Mouse (Mus musculus): ENCODE results near the gene Olfr1424.
"Not testable (repeated sequence)": the region's sequence is repeated elsewhere in the genome, so short reads cannot be mapped to it uniquely, and the experiment has no call there.

Olfr1424 gene

DNA sequence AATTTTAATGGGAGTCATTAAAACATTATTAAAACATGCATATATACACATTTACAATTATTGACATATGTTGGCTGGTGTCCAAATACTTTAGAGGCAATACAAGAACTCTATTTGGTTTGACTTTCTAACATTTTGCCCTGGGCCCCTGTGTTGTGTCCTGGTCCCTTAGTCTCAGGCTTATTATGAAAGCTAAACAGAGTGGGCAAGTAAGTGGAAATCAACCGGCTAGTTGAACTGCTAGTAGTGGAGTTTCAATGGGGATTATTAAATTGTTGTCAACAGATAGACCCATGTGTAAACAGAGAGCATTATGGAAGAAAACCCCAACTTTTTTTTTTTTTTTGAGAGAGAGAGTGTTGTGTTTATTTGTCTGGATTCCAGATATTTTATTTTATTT, at the start of gene Olfr1424:
Gene Olfr1424 (minus strand): TSS at position 101 of the 400 bp plus-strand sequence.
- DNase-seq (ENCODE audit: low read depth, low spot score), result not testable (repeated sequence)

- DNase-seq (ENCODE audit: low read depth, low spot score), result peak; percentile 62
Measured at GRCm38 (mm10) chr19:12104541-12104940, 42.1 kb upstream of the Olfr1424 start.

GRCm38 (mm10) chr19:12103234-12103633, 40.8 kb upstream of the Olfr1424 start, which contains the start of gene Olfr1427:
Gene Olfr1427, minus strand, starts transcription at chr19:12103334.
- no peak for DNase-seq (ENCODE audit: low read depth, low spot score)

- no peak for DNase-seq (ENCODE audit: low read depth, low spot score)
Measured at GRCm38 (mm10) chr19:12091913-12092312, 29.4 kb upstream of the Olfr1424 start, which contains the start of gene Olfr1426. Gene Olfr1426, minus strand, starts transcription at chr19:12092013.

GRCm38 (mm10) chr19:12077631-12078030, 15.1 kb upstream of the Olfr1424 start, which contains the start of gene Olfr1425:
Gene Olfr1425, minus strand, starts transcription at chr19:12077731.
- not testable (repeated sequence) for DNase-seq (ENCODE audit: low read depth, low spot score)

- not testable (repeated sequence) for DNase-seq (ENCODE audit: low read depth, low spot score)
Measured at GRCm38 (mm10) chr19:12069546-12069945, 7.1 kb upstream of the Olfr1424 start.

DNA sequence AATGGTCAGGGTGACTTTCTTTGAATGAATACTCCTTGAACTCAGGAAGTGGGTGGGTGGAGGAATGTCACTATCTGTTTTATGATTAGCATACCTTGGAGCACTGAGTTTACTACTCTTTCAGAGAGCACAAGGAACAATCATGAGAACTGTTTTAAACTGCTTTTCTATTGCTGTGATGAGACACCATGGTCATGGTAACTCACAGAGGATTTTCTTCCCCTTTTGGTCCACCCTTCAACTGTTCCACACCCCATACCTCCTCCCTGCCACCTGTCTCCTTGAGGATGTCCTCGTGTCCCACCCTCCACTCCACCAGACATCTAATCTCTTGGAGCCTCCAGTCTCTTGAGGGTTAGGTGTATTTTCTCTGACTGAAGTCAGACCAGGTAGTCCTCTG, 5.3 kb upstream of the Olfr1424 start:
- DNase-seq (ENCODE audit: low read depth, low spot score), result not testable (repeated sequence)

- no peak for DNase-seq (ENCODE audit: low read depth, low spot score)
Measured at GRCm38 (mm10) chr19:12043163-12043562, 19.3 kb downstream of the Olfr1424 start.

DNA sequence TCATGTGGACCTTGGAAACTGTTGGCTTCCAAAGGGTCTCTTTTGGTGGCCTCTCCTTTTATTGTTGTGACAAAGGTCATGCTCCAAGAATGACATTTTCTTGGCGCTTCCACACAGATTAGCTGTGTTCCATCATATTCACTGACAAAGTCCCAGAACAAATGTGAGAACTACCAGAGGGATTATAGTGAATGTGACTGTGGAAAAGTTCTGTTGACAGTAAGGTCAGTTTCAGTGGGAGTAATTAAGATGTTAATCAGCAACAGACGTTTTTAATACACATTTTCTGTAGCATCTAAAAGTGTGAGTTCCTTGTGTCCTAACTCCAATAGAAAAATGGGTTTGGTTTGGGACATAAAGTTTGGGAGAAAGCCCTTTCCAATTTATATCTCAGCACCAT, 21.3 kb downstream of the Olfr1424 start, which contains the start of gene Olfr1423:
Gene Olfr1423 (minus strand): TSS at position 101 of the 400 bp plus-strand sequence.
- DNase-seq (ENCODE audit: low read depth, low spot score), result no peak

GRCm38 (mm10) chr19:12037727-12038126, 24.8 kb downstream of the Olfr1424 start:
- no peak for DNase-seq (ENCODE audit: low read depth, low spot score)

GRCm38 (mm10) chr19:12026606-12027005, 35.9 kb downstream of the Olfr1424 start:
- DNase-seq (ENCODE audit: low read depth, low spot score), result no peak

GRCm38 (mm10) chr19:12025333-12025732, 37.1 kb downstream of the Olfr1424 start:
- DNase-seq (ENCODE audit: low read depth, low spot score), result no peak

GRCm38 (mm10) chr19:12024149-12024548, 38.3 kb downstream of the Olfr1424 start:
- DNase-seq (ENCODE audit: low read depth, low spot score), result no peak

- no peak for DNase-seq (ENCODE audit: low read depth, low spot score)
Measured at GRCm38 (mm10) chr19:12016192-12016591, 46.3 kb downstream of the Olfr1424 start.

DNA sequence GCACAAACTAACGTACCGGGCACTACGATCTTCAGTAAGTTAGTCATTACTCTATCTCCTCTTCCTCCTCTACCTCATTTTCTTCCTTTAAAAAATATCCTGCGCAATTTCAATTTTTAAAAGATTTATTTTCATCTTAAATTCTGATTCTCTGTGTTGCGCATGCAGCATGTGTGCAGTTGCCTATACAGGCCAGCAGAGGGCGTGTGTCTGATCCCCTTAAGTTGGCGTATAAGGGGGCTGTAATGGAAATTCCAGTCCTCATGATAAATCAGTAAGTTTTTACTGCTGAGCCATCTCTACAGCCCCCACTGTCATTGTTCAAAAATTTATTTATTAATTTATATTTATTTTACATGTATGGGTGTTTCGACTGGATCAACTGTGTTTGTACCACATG, 46.8 kb downstream of the Olfr1424 start:
- no peak for DNase-seq (ENCODE audit: low read depth, low spot score)

DNA sequence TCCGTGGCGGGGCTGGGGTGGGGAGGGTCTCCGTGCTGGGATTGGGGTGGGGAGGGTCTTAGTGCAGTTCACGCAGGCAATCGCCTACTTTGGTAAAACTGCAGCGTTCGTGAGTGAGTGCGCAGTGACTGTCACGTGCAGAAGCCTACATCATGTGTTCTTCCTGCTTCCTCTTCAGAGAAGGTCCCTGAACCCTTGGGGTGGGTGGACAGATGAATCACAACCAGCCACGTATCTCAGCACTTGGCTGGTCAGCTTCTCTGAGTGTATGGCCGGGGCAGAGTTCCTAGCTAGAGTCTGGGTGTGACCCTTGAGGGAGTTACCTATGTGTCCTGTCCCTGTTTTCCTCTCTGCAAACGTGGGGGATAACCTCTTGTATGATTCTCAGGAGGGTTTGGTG, 49.3 kb downstream of the Olfr1424 start:
- no peak for DNase-seq (ENCODE audit: low read depth, low spot score)

DNA sequence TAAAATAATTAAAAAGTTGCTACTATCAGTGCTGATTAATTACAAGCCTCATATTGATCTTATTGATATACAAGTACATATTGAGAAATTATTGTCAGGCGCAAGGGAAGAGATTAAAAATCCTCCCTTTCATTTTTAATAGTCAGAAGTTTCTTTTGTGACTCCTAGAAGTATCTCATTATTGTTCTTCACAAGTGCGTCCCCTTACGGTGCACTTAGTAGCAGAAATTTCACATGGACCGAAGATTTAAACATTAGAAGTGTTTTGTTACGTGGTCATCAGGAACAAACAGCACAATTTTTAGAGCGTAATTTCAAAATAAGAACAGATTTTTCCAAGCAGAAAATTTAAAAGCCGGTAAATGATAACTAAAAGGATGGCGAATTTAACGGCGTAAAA, 49.9 kb downstream of the Olfr1424 start:
- no peak for DNase-seq (ENCODE audit: low read depth, low spot score)

DNA sequence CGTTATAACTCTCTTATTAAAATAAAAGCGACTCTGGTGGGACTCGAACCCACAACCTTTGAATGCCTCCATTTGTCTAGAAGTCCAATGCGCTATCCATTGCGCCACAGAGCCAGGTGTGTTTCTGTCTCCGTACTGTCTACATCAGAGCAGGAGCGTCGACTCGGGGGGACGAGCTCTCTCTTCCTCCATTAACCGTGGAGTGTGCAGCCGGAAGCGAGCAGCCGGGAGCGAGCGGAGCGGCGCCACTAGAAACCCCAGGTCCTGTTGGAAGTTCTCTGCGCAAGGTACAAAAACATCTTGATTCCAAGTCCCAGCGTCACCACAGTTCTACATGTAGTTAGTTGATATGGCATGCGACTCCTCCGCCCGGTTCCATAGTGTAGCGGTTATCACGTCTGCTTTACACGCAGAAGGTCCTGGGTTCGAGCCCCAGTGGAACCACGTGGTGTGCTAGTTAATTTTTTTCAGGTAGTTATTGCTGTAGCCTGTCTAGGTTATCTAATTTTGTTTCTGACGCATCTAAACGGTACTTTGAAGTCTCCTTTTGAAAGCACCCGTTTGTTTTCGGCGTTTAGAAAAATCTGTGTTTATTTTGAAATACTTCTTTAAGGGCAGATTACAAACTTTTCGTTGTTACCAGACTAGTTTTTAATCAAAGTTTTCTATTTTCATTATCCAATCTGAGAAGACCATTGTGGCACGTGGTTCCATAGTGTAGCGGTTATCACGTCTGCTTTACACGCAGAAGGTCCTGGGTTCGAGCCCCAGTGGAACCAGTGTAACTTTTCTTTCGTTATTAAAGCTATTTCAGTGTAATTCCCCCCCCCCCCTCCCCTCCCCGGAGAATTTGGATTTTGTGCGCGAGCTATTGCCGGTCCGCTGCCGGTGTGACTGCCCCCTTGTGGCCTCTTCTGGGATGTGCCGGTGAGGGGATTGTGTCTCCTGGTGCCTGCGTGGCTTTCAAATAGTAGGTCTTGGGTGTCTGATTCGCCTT, 50.6 kb downstream of the Olfr1424 start:
- DNase-seq (ENCODE audit: low read depth, low spot score), result peak; percentile 73

DNA sequence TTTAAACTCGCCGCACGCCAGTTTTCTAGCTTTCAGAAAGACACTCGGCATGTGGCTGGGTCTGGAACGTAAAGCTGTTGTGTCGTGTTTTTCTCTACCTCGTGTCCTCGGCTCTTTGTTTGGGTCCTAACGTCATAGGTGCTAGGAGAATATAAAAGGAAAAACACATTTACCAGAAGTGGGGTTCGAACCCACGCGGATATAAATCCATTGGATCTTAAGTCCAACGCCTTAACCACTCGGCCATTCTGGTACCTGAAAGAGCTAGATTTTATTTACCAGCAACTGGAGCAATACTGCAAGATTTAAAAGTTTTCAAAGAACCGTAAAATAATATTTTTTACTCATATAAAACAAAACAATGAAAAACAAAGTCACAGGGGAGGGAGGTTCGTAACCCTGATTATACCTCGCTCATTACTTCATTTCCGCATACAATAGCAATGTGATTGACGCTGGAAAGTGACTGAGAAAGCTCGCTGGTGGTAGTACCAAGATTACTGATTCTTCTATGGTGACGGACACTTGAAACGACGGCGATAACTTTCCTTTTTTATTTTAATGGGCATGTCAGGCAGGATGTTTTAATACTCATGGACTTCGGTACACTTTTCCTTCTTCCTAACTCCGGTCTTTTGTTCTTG, 51.4 kb downstream of the Olfr1424 start:
- peak; percentile 90 for DNase-seq (ENCODE audit: low read depth, low spot score)

DNA sequence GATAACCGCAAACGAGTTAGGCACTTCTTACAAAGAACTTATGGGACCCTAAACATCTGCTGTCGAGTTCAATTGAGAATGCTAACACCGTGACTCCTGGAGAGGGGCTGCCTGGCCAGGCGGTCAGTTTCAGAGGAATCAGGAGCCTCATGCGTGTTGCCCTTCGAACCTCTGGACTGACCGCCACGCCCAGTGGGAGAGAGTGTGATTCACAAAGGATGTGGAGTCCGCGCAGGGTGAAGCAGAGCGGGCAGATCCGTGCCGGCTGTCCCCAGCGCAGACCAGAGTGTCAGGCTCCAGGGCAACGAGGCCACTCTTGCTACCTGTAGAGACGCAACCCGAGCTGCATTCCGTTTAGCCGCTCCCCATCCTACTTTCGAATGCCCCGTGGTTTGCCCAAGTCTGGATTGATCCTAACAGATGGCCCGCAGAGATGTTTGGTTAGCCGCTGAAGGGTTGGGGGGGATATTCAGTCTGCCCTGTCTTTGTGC, 52.2 kb downstream of the Olfr1424 start:
- DNase-seq (ENCODE audit: low read depth, low spot score), result no peak

- no peak for DNase-seq (ENCODE audit: low read depth, low spot score)
Measured at GRCm38 (mm10) chr19:12009501-12010280, 52.8 kb downstream of the Olfr1424 start.
